Mouse (Mus musculus) ES-Bruce4 (cell line): ENCODE measurements at regions not wholly inside any gene's neighbourhood (a gene's known extent, or its start where the extent isn't known, plus 50 kb on each side); places are given as distances from the start of the nearest gene placed in this dataset.

ENCODE experiments used
- CTCF ChIP-seq: IDR thresholded peaks from one replicate; pipeline ENCODE4 v1.8.1; 2011; ENCODE audit warnings: low read depth, low read length
- POLR2A ChIP-seq: IDR thresholded peaks from one replicate; pipeline ENCODE4 v1.8.1; 2011; ENCODE audit warnings: low read length; ENCODE audit not compliant: insufficient read depth

GRCm38 (mm10) chr12:28380203-28380602 lies 172.0 kb downstream of the Dcdc2c start:
- TF ChIP-seq POLR2A = no peak
- TF ChIP-seq CTCF = no peak
